Mouse (Mus musculus) c-Kit-positive CD71-positive TER-119-positive erythroid progenitor cells, embryonic 14.5 days (primary cell): ENCODE results near the gene Nfix.

Experiments used
- DNase-seq: peaks from one replicate; pipeline ENCODE4 v3.0.0-alpha.2; 2013; ENCODE audit warnings: low spot score

Gene Nfix

GRCm38 (mm10) chr8:84781686-84782505 lies 18.2 kb downstream of the Nfix start:
- no peak for DNase-seq

GRCm38 (mm10) chr8:84780949-84781680 lies 19.0 kb downstream of the Nfix start:
- no peak for DNase-seq

GRCm38 (mm10) chr8:84780225-84780555 lies 20.0 kb downstream of the Nfix start:
- DNase-seq = no peak

GRCm38 (mm10) chr8:84779519-84780224 lies 20.5 kb downstream of the Nfix start:
- no peak for DNase-seq

- no peak for DNase-seq
Measured at GRCm38 (mm10) chr8:84778638-84779380, 21.3 kb downstream of the Nfix start.

- DNase-seq = no peak
Measured at GRCm38 (mm10) chr8:84777899-84778637, 22.1 kb downstream of the Nfix start.

GRCm38 (mm10) chr8:84776569-84776968 lies 23.6 kb downstream of the Nfix start:
- DNase-seq = no peak

GRCm38 (mm10) chr8:84775621-84776113 lies 24.5 kb downstream of the Nfix start:
- DNase-seq = no peak

- DNase-seq = no peak
Measured at GRCm38 (mm10) chr8:84775105-84775591, 25.0 kb downstream of the Nfix start.

GRCm38 (mm10) chr8:84774473-84774911 lies 25.7 kb downstream of the Nfix start:
- no peak for DNase-seq

- DNase-seq = no peak
Measured at GRCm38 (mm10) chr8:84773833-84774232, 26.3 kb downstream of the Nfix start.

GRCm38 (mm10) chr8:84773304-84773703 lies 26.8 kb downstream of the Nfix start:
- DNase-seq = no peak

- DNase-seq = no peak
Measured at GRCm38 (mm10) chr8:84772628-84773027, 27.5 kb downstream of the Nfix start.

GRCm38 (mm10) chr8:84771941-84772378 lies 28.2 kb downstream of the Nfix start:
- no peak for DNase-seq

- DNase-seq = no peak
Measured at GRCm38 (mm10) chr8:84771000-84771687, 29.0 kb downstream of the Nfix start.

GRCm38 (mm10) chr8:84770100-84770953 lies 29.8 kb downstream of the Nfix start:
- DNase-seq = no peak

- DNase-seq = no peak
Measured at GRCm38 (mm10) chr8:84769324-84769723, 30.8 kb downstream of the Nfix start.

GRCm38 (mm10) chr8:84768343-84769095 lies 31.6 kb downstream of the Nfix start:
- DNase-seq = no peak

GRCm38 (mm10) chr8:84767221-84767620 lies 32.9 kb downstream of the Nfix start:
- DNase-seq = no peak
